Mouse (Mus musculus) brain, embryonic 18.5 days (tissue): Measurements from ENCODE around the gene 4930505A04Rik.
"Not testable (repeated sequence)": the region's sequence is repeated elsewhere in the genome, so short reads cannot be mapped to it uniquely, and the experiment has no call there.

Source experiments
- DNase-seq: peaks from one replicate; pipeline ENCODE4 v3.0.0-alpha.2; 2012; ENCODE audit warnings: low read depth, low spot score

The 4930505A04Rik gene

GRCm38 (mm10) chr11:30471751-30472593 lies at the start of gene 4930505A04Rik:
TSS of gene 4930505A04Rik (minus strand) at chr11:30471827.
- peak; percentile 92 for DNase-seq

- DNase-seq: no peak
Observed at GRCm38 (mm10) chr11:30517133-30517532, 45.5 kb upstream of the 4930505A04Rik start.

GRCm38 (mm10) chr11:30508178-30508577 lies 36.6 kb upstream of the 4930505A04Rik start:
- DNase-seq: peak; percentile 14

- no peak for DNase-seq
Observed at GRCm38 (mm10) chr11:30498738-30499355, 27.2 kb upstream of the 4930505A04Rik start.

GRCm38 (mm10) chr11:30497151-30497550 lies 25.5 kb upstream of the 4930505A04Rik start:
- no peak for DNase-seq

- no peak for DNase-seq
Observed at GRCm38 (mm10) chr11:30491515-30492260, 20.1 kb upstream of the 4930505A04Rik start.

- no peak for DNase-seq
Observed at GRCm38 (mm10) chr11:30488183-30488582, 16.6 kb upstream of the 4930505A04Rik start.

GRCm38 (mm10) chr11:30483286-30483685 lies 11.7 kb upstream of the 4930505A04Rik start:
- DNase-seq: no peak

GRCm38 (mm10) chr11:30471187-30471586 lies 440 bp downstream of the 4930505A04Rik start:
- DNase-seq: no peak

- no peak for DNase-seq
Observed at GRCm38 (mm10) chr11:30454331-30454730, 17.3 kb downstream of the 4930505A04Rik start.

GRCm38 (mm10) chr11:30448126-30448525 lies 23.5 kb downstream of the 4930505A04Rik start:
- DNase-seq: no peak

GRCm38 (mm10) chr11:30447561-30447960 lies 24.1 kb downstream of the 4930505A04Rik start:
- DNase-seq: no peak

GRCm38 (mm10) chr11:30444192-30444905 lies 27.3 kb downstream of the 4930505A04Rik start:
- DNase-seq: not testable (repeated sequence)

GRCm38 (mm10) chr11:30443746-30444145 lies 27.9 kb downstream of the 4930505A04Rik start:
- no peak for DNase-seq

GRCm38 (mm10) chr11:30433256-30433950 lies 38.2 kb downstream of the 4930505A04Rik start:
- no peak for DNase-seq

- DNase-seq: no peak
Observed at GRCm38 (mm10) chr11:30405581-30405980, 66.0 kb downstream of the 4930505A04Rik start.

- DNase-seq: no peak
Observed at GRCm38 (mm10) chr11:30404619-30405200, 66.9 kb downstream of the 4930505A04Rik start.

GRCm38 (mm10) chr11:30394351-30394750 lies 77.3 kb downstream of the 4930505A04Rik start:
- DNase-seq: no peak

GRCm38 (mm10) chr11:30383076-30383475 lies 88.6 kb downstream of the 4930505A04Rik start:
- DNase-seq: no peak
